Mouse (Mus musculus): ENCODE measurements around the gene Hist1h4h.
A peak's percentile ranks its signal among the peaks of the same experiment; 100 is the strongest.
"Not testable (repeated sequence)": the region's sequence is repeated elsewhere in the genome, so short reads cannot be mapped to it uniquely, and the experiment has no call there.

Gene Hist1h4h

GRCm38 (mm10) chr13:23534368-23535131, 3.7 kb downstream of the Hist1h4h start:
- no peak for DNase-seq (ENCODE audit: extremely low read depth, low read depth, low spot score)

DNA sequence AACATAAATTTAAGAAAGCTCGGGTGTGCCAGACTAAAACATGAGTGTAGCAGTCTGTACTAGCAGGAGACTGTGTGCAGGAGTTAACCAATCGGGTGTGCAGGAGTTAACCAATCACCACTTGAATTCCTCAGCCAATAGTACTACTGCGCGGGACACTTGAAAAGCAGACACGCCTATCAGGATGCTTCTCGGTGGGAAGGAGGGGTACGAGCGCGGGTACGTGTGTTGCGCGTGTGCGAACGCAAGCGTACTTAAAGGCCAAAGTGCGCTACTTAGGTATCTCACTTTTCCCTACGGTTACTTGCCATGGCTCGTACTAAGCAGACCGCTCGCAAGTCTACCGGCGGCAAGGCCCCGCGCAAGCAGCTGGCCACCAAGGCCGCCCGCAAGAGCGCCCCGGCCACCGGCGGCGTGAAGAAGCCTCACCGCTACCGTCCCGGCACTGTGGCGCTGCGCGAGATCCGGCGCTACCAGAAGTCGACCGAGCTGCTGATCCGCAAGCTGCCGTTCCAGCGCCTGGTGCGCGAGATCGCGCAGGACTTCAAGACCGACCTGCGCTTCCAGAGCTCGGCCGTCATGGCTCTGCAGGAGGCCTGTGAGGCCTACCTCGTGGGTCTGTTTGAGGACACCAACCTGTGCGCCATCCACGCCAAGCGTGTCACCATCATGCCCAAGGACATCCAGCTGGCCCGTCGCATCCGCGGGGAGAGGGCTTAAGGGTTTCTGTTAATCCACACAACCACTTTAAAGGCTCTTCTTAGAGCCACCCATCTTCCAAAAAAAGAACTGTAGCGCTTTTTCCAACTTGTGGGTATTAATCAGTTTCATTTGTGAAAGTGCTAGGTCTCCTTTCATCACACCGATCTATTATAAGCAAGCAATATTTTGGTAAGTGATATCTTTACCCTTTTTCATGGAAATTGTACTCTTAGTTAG, 4.6 kb downstream of the Hist1h4h start, which contains the start of gene Hist1h3g:
Gene Hist1h3g, plus strand, starts transcription at position 286 of the 939 bp plus-strand sequence.
- peak; percentile 83 for DNase-seq (ENCODE audit: extremely low read depth, low read depth, low spot score)

DNA sequence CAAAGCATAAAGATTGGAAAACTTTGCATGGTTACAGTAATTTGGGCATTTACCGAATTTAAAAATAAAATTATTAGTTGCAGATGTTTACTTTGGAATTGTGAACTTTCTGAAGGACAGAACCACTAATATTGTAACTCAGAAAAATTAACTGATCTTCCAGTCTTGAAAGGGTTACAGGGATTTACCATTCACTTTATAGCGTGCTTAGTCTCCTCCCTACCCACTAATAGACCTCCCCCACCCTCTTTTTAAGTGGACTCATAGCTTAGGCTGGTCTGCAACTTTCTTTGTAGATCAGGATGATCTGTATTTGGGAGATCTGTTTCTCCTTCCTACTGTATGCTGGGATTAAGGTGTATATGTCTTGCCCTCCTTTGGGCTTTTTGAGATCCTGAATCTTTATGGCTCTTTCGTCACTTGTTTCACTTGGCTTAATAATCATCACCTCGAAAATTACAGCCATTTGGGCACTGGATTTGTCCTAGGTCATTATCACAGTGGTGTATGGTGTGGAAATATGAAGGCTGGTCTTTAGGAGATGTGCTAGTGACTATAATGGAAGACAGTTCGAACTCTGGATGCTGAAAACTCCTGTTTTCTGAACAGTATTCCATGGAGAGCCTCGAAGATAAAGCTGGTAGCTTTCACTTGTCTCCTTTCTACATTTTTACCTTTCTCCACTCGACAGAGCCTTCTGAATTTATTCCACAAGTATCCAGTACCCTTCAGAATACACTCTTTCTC, 5.4 kb downstream of the Hist1h4h start:
- no peak for DNase-seq (ENCODE audit: extremely low read depth, low read depth, low spot score)

- no peak for DNase-seq (ENCODE audit: extremely low read depth, low read depth, low spot score)
Measured at GRCm38 (mm10) chr13:23537006-23537710, 6.3 kb downstream of the Hist1h4h start.

GRCm38 (mm10) chr13:23538249-23538648, 7.4 kb downstream of the Hist1h4h start:
- no peak for DNase-seq (ENCODE audit: extremely low read depth, low read depth, low spot score)

GRCm38 (mm10) chr13:23539821-23540220, 9.0 kb downstream of the Hist1h4h start:
- DNase-seq (ENCODE audit: extremely low read depth, low read depth, low spot score): not testable (repeated sequence)

- DNase-seq (ENCODE audit: extremely low read depth, low read depth, low spot score): no peak
Measured at GRCm38 (mm10) chr13:23541497-23541896, 10.6 kb downstream of the Hist1h4h start.

DNA sequence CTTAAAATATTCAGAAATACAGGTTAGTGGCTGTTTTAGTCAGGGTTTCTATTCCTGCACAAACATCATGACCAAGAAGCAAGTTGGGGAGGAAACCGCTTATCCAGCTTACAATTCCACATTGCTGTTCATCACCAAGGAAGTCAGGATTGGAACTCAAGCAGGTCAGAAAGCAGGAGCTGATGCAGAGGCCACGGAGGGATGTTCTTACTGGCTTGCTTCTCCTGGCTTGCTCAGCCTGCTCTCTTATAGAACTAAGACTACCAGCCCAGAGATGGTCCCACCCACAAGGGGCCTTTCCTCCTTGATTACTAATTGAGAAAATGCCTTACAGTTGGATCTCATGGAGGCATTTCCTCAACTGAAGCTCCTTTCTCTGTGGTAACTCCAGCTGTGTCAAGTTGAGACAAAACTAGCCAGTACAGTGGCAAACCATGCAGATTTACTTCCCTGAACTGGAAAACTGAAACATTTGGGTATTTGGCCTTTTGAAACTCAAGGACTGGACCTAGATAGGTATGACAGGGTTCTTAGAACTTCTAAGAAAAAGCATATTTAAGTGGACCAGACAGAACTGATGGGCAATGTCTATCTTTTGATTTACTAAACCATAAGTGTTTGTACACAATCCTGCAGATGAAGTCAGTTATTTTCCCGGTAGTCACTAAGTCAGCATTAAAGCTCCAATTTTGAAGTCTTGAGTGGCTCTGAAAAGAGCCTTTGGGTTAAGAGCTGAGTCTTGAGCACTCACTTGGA, 11.6 kb downstream of the Hist1h4h start:
- not testable (repeated sequence) for DNase-seq (ENCODE audit: extremely low read depth, low read depth, low spot score)

DNA sequence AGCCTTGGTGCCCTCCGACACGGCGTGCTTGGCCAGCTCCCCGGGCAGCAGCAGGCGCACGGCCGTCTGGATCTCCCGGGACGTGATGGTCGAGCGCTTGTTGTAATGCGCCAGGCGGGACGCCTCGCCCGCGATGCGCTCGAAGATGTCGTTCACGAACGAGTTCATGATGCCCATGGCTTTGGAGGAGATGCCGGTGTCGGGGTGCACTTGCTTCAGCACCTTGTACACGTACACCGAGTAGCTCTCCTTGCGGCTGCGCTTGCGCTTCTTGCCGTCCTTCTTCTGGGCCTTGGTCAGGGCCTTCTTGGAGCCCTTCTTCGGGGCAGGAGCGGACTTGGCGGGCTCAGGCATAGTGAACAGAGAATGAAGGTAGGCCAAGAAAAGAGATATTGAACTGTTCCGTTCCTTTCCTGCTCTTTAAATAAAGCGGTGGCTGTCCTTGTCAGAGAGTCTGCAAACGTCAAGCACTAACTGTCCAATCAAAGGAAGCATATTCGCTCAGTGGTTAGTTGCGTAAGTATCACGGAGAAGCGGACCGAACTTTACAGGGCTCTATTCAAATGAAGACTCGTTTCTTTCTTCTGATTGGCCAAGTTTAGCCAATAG, 12.3 kb downstream of the Hist1h4h start, which contains the start of gene Hist1h2bh:
Gene Hist1h2bh, minus strand, starts transcription at position 394 of the 609 bp plus-strand sequence.
- peak; percentile 97 for DNase-seq (ENCODE audit: extremely low read depth, low read depth, low spot score)

- DNase-seq (ENCODE audit: extremely low read depth, low read depth, low spot score): no peak
Measured at GRCm38 (mm10) chr13:23543965-23544786, 13.3 kb downstream of the Hist1h4h start, which contains the start of gene Hist1h3f. TSS of gene Hist1h3f (plus strand) at chr13:23544052.

DNA sequence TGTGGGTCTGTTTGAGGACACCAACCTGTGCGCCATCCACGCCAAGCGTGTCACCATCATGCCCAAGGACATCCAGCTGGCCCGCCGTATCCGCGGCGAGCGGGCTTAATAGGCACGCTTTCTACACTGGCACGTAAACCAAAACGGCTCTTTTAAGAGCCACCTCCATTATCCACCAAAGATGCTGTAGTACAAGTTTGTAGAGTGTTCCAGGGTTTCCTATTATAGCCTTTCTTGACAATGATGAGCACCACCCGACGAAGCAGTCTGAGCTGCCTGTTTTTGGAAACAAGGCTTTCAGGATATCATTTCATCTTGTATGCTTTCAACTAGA, 13.9 kb downstream of the Hist1h4h start:
- DNase-seq (ENCODE audit: extremely low read depth, low read depth, low spot score): not testable (repeated sequence)

- no peak for DNase-seq (ENCODE audit: extremely low read depth, low read depth, low spot score)
Measured at GRCm38 (mm10) chr13:23546694-23547093, 15.8 kb downstream of the Hist1h4h start.

DNA sequence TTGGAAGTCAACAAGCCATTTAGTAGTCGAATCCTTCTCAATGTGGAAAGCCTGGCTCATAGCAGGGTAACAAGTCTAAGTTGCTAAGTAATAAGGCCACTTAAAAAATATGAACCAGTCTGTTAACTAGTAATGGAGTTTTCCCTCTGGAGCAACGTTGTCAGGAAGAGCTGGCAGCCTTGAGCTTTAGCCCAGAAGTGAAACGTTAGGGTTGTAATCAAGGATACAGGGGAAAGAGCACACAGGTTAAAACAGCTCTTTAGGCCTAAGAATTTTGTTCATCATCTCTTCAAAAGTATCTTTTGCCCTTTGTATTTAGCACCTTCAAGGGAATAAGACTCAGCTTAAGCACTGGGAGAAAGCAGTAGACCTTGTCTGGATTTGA, 19.9 kb downstream of the Hist1h4h start:
- DNase-seq (ENCODE audit: extremely low read depth, low read depth, low spot score): no peak

DNA sequence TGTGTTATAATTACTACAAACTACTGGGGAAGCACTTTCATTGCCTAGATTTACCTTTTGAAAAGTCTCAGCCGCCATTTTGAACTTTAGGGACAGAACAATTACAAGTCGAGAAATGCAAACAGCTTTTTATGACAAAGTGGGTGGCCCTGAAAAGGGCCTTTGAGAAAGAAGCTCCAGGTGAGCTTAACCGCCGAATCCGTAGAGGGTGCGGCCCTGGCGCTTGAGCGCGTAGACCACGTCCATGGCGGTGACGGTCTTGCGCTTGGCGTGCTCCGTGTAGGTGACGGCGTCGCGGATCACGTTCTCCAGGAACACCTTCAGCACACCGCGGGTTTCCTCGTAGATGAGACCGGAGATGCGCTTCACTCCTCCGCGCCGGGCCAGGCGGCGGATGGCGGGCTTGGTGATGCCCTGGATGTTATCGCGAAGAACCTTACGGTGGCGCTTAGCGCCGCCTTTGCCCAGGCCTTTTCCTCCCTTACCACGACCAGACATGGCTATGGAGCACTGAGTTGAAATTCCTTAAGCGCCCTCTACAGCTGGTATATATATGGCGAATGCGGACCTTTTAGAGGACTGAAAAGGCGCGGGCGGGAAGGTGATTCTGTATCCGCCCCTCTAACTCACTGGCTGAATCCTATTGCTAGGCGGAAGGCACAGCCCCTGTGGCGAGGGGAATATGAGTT, 20.4 kb downstream of the Hist1h4h start, which contains the start of gene Hist1h4f:
Gene Hist1h4f, minus strand, starts transcription at position 503 of the 689 bp plus-strand sequence.
- not testable (repeated sequence) for DNase-seq (ENCODE audit: extremely low read depth, low read depth, low spot score)

- DNase-seq (ENCODE audit: extremely low read depth, low read depth, low spot score): no peak
Measured at GRCm38 (mm10) chr13:23551931-23552914, 21.4 kb downstream of the Hist1h4h start.

- no peak for DNase-seq (ENCODE audit: extremely low read depth, low read depth, low spot score)
Measured at GRCm38 (mm10) chr13:23552962-23553361, 22.1 kb downstream of the Hist1h4h start, which contains the start of gene Hist1h1d. TSS of gene Hist1h1d (plus strand) at chr13:23553262.

All from fat pad, adult 2 months (tissue).